8 mouse cellular contexts compared by ENCODE assay signal in the genomic region with DNA sequence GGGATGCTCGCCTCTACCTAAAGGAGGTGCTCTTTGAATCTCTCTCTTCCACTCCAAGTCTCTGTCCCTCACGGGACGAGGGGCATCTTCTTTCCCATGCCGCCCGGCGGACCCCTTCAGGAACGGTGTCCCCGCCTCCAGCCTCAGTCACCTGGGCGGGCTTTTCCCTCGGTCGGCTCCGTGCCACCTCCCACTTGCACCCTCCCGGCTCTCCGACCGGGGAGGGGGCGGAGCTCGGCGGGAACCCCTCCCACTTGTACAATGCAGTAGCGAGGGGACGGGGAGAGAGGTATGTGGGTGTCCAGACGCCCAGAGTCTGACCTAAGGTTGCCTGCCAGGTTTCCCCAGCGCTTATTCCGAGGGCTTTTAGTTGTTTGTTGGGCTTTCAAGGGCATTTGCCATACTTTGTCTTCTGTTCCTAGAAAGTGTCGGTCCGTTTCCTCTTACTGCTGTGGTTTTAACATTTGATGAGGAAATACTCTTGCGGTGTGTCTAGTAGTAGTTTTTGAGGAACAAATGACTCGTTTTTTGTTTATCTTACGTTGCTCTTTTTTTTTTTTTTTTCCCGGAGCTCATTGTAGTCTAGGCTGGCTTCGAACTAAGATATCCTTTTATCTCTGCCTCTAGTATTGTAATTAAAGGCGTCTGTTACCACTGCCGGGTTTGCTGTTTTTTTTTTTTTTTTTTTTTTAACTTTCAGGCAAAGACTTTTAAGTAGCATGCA. TPM values are rescaled to one million over a fixed set of nuclear protein-coding genes. Genes with fewer than 3 reads are reported as not detected.
A peak's percentile ranks its signal among the peaks of the same experiment; 100 is the strongest.
DNase-seq lines count a peak whose midpoint lies in the region; ATAC-seq and TF ChIP-seq lines count a peak whose summit lies in the region.

No protein-coding gene starts in this region.

- no peak for TF ChIP-seq EP300 in heart, postnatal 0 days (IDR thresholded peaks at IDR 0.05; ENCODE audit: low read depth)

- peaks cover 26% of the 10 kb centered on the region for H3K4me1 ChIP-seq in E14TG2a.4 (replicated peaks; ENCODE audit: low read depth, low read length)
- peaks cover 8% of the 10 kb centered on the region; the same call in 1 of the 2 replicates for H3K4me1 ChIP-seq in forebrain, embryonic 12.5 days
- H3K4me1 ChIP-seq in heart, postnatal 0 days (ENCODE audit: control insufficient read depth, insufficient read depth), result no peaks in the 10 kb centered on the region
- peaks cover 15% of the 10 kb centered on the region for H3K4me1 ChIP-seq in neural tube, embryonic 15.5 days

- no peak for TF ChIP-seq CTCF in E14TG2a.4 (conservative IDR thresholded peaks at IDR 0.05; ENCODE audit: low read length)
- no peak for TF ChIP-seq CTCF in heart, postnatal 0 days (IDR thresholded peaks at IDR 0.05; ENCODE audit: low read depth)

- H3K9me3 ChIP-seq in E14TG2a.4 (ENCODE audit: low read length), result no peaks in the 10 kb centered on the region
- H3K9me3 ChIP-seq in forebrain, embryonic 12.5 days, result no peaks in the 10 kb centered on the region
- H3K9me3 ChIP-seq in heart, postnatal 0 days (replicated peaks; ENCODE audit: control insufficient read depth, low read length), result no peaks in the 10 kb centered on the region
- no peaks in the 10 kb centered on the region for H3K9me3 ChIP-seq in neural tube, embryonic 15.5 days (replicated peaks)

- peak overlapping the region; percentile 78 for H3K4me2 ChIP-seq in forebrain, embryonic 12.5 days
- H3K4me2 ChIP-seq in heart, postnatal 0 days (ENCODE audit: low read depth, low read length), result peak overlapping the region; percentile 78
- peak overlapping the region; percentile 96 for H3K4me2 ChIP-seq in neural tube, embryonic 15.5 days

- peak overlapping the region; percentile 91 for H3K27ac ChIP-seq in forebrain, embryonic 12.5 days
- H3K27ac ChIP-seq in heart, postnatal 0 days (ENCODE audit: low read depth), result peak overlapping the region; percentile 95
- peak overlapping the region; percentile 93 for H3K27ac ChIP-seq in neural tube, embryonic 15.5 days (replicated peaks)

- 5% methylated on average over 32 of the region's 32 CpGs for WGBS in forebrain, embryonic 12.5 days
- WGBS in heart, postnatal 0 days, result under 1% methylated on average over 31 of the region's 32 CpGs
- WGBS in neural tube, embryonic 15.5 days, result 3% methylated on average over 29 of the region's 32 CpGs

- peaks cover 4% of the 10 kb centered on the region; the same call in 1 of the 2 replicates for H3K36me3 ChIP-seq in E14TG2a.4 (ENCODE audit: insufficient read depth, low read length)
- no peaks in the 10 kb centered on the region for H3K36me3 ChIP-seq in forebrain, embryonic 12.5 days (replicated peaks)
- H3K36me3 ChIP-seq in heart, postnatal 0 days (replicated peaks; ENCODE audit: control insufficient read depth, insufficient read depth, low read length), result no peaks in the 10 kb centered on the region
- H3K36me3 ChIP-seq in neural tube, embryonic 15.5 days, result no peaks in the 10 kb centered on the region

- no peaks in the 10 kb centered on the region for H3K27me3 ChIP-seq in E14TG2a.4 (ENCODE audit: insufficient read depth, low read length)
- no peaks in the 10 kb centered on the region for H3K27me3 ChIP-seq in forebrain, embryonic 12.5 days
- no peaks in the 10 kb centered on the region for H3K27me3 ChIP-seq in heart, postnatal 0 days (ENCODE audit: control insufficient read depth, insufficient read depth, low read length)
- H3K27me3 ChIP-seq in neural tube, embryonic 15.5 days (replicated peaks), result no peaks in the 10 kb centered on the region

- ATAC-seq in forebrain, embryonic 12.5 days (ENCODE audit: low FRiP score), result peak; percentile 83
- ATAC-seq in heart, postnatal 0 days (ENCODE audit: insufficient read depth, low read depth), result peak; percentile 84
- ATAC-seq in neural tube, embryonic 15.5 days (ENCODE audit: low FRiP score), result peak; percentile 75

- H3K4me3 ChIP-seq in E14TG2a.4 (replicated peaks; ENCODE audit: low read length), result peak overlapping the region; percentile 94
- H3K4me3 ChIP-seq in forebrain, embryonic 12.5 days (replicated peaks), result peak overlapping the region; percentile 85
- peak overlapping the region; percentile 97 for H3K4me3 ChIP-seq in heart, postnatal 0 days (ENCODE audit: low read depth, low read length)
- H3K4me3 ChIP-seq in neural tube, embryonic 15.5 days (replicated peaks), result peak overlapping the region; percentile 96

- DNase-seq in c-Kit-positive CD71-positive TER-119-negative erythroid progenitor cells, embryonic 14.5 days (ENCODE audit: low read depth), result peak; percentile 84
- DNase-seq in heart, postnatal 0 days (ENCODE audit: low spot score), result peak; percentile 91
- peak; percentile 92 to 95 for DNase-seq in kidney, postnatal 4 days
- peak; percentile 89 to 93 for DNase-seq in lung, adult 18-20 months
- DNase-seq in thymus, adult 18-20 months, result peak; percentile 79 to 88

- H3K9ac ChIP-seq in forebrain, embryonic 12.5 days, result peak overlapping the region; percentile 87
- peak overlapping the region; percentile 86 for H3K9ac ChIP-seq in heart, postnatal 0 days (replicated peaks; ENCODE audit: low read depth, low read length)
- peak overlapping the region; percentile 80 for H3K9ac ChIP-seq in neural tube, embryonic 15.5 days (replicated peaks)

RNA-seq across cellular contexts. Expression of a gene that starts 0.9 kb away (rescaled TPM):
- polyA plus RNA-seq in forebrain, embryonic 12.5 days (2016; fragmentation: Nextera tagmentation; extraction: Ambion mirVana), result 28.6 and 39.8 TPM in 2 replicates
- total RNA-seq in heart, postnatal 0 days (2014; rRNA removed; ENCODE audit: low replicate concordance), result 19.7 and 20.9 TPM in 2 replicates
- 6.4 and 7.1 TPM in 2 replicates for polyA plus RNA-seq in heart, postnatal 0 days (2015; fragmentation: Nextera tagmentation; extraction: Ambion mirVana)
- 15.9 and 17.3 TPM in 2 replicates for polyA plus RNA-seq in neural tube, embryonic 15.5 days (2015; fragmentation: Nextera tagmentation; extraction: Ambion mirVana)

RNA-seq across cellular contexts. Expression of a gene that starts 33.5 kb away (rescaled TPM):
- polyA plus RNA-seq in forebrain, embryonic 12.5 days (2016; fragmentation: Nextera tagmentation; extraction: Ambion mirVana), result 11.2 and 12.3 TPM in 2 replicates
- 10.8 and 23.2 TPM in 2 replicates for total RNA-seq in heart, postnatal 0 days (2014; rRNA removed; ENCODE audit: low replicate concordance)
- polyA plus RNA-seq in heart, postnatal 0 days (2015; fragmentation: Nextera tagmentation; extraction: Ambion mirVana), result 1.8 and 1.9 TPM in 2 replicates
- polyA plus RNA-seq in neural tube, embryonic 15.5 days (2015; fragmentation: Nextera tagmentation; extraction: Ambion mirVana), result 6.4 and 7.1 TPM in 2 replicates

Comparison
In these comparisons a context has a peak if more than half of its experiments do, and no peak if none do; other contexts are left out.
1. Peak in every context shown above with its lines: DNase-seq, ATAC-seq, H3K4me3 ChIP-seq and H3K27ac ChIP-seq.